Mouse (Mus musculus) neural tube, embryonic 15.5 days (tissue): ENCODE measurements around the gene Zbtb11. TPM values are rescaled to one million over a fixed set of nuclear protein-coding genes. Genes with fewer than 3 reads are reported as not detected.
"Not testable (repeated sequence)": the region's sequence is repeated elsewhere in the genome, so short reads cannot be mapped to it uniquely, and the experiment has no call there.

Experiments
- ATAC-seq: fragments of 200-750 bp; cut with Nextera tagmentation; 2 replicates; pipeline ENCODE4 v1.8.0; 2017; ENCODE audit warnings: mild to moderate bottlenecking, moderate TSS enrichment, moderate library complexity; ENCODE audit not compliant: low FRiP score
- H3K27ac ChIP-seq: fragments of 300-500 bp; sonication (generic); replicated peaks from 2 replicates; pipeline ENCODE4 v1.5.1; 2015; ENCODE audit warnings: mild to moderate bottlenecking, inconsistent platforms
- H3K27me3 ChIP-seq: fragments of 300-500 bp; sonication (generic); replicated peaks from 2 replicates; pipeline ENCODE4 v1.6.1; 2015; ENCODE audit warnings: inconsistent platforms
- H3K36me3 ChIP-seq: fragments of 300-500 bp; sonication (generic); 2 replicates; pipeline ENCODE4 v1.6.1; 2015; ENCODE audit warnings: inconsistent platforms
- H3K4me1 ChIP-seq: fragments of 300-500 bp; sonication (generic); 2 replicates; pipeline ENCODE4 v1.6.1; 2015; ENCODE audit warnings: inconsistent platforms
- H3K4me2 ChIP-seq: fragments of 300-500 bp; sonication (generic); 2 replicates; pipeline ENCODE4 v1.6.1; 2015; ENCODE audit warnings: inconsistent platforms, mild to moderate bottlenecking, moderate library complexity
- H3K4me3 ChIP-seq: fragments of 300-500 bp; sonication (generic); replicated peaks from 2 replicates; pipeline ENCODE4 v1.5.1; 2015; ENCODE audit warnings: mild to moderate bottlenecking, inconsistent platforms
- H3K9ac ChIP-seq: fragments of 300-500 bp; sonication (generic); replicated peaks from 2 replicates; pipeline ENCODE4 v1.6.1; 2015; ENCODE audit warnings: mild to moderate bottlenecking, inconsistent platforms
- H3K9me3 ChIP-seq: fragments of 300-500 bp; sonication (generic); replicated peaks from 2 replicates; pipeline ENCODE4 v1.6.1; 2016; ENCODE audit warnings: inconsistent platforms
- WGBS: fragments of 180-500 bp; shearing (Covaris S2); methylation state at CpG from one replicate; pipeline ENCODE4 v1.1.7; 2015; ENCODE audit warnings: mixed read lengths; 5-methylcytosine and 5-hydroxymethylcytosine counted together
- polyA plus RNA-seq: library from polyadenylated mRNA; unstranded; fragments of >200 nt; fragmentation: Nextera tagmentation; extraction: Ambion mirVana; gene quantifications from 2 replicates; pipeline ENCODE4 v1.2.1, GENCODE M21; 2015

Gene Zbtb11
- 22.5 and 23.7 TPM in 2 replicates for polyA plus RNA-seq

DNA sequence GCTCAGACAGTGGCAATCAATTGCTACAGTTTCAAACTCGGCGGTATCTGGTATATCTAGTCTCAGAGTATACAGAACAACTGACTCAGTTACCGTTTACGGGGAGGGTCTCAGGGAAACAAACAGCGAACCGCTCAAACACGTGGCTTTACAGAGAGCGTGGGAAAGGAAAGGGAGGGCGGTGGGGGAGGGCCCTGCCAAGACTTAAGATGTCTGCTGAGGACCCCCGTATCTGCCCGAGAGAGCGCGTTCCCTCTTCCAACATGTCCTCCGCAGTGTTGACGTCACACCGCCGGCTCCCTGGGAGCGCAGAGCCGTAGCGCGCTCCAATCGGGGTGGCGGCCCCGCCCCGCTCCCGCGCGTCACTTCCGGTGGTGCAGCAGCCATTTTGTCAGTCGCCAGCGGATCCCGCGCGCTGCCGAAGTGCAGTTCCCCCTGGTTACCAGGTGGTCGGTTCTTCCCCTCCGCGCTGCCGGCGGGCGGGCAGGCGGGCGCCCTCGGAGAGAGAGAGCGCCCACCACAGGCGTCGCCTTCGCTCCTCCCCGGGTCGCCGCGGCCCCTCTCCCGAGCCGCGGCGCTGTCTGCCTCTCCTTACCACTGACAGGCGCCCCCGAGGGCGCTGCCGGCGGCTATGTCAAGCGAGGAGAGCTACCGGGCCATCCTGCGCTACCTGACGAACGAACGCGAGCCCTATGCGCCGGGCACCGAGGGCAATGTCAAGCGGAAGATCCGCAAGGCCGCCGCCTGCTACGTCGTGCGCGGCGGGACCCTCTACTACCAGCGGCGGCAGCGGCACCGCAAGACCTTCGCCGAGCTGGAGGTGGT, at the start of gene Zbtb11:
Zbtb11 (plus strand) TSS at position 453 of the 825 bp plus-strand sequence.
- Histone ChIP-seq H3K4me2 (peak within 1 kb of the TSS; percentile 72), H3K27ac (peak within 1 kb of the TSS; percentile 90), H3K27me3 (no peaks in the 10 kb centered on the region), H3K4me3 (peak within 1 kb of the TSS; percentile 88), H3K36me3 (peaks cover 37% of the 10 kb centered on the region), H3K9me3 (no peaks in the 10 kb centered on the region), H3K9ac (peak within 1 kb of the TSS; percentile 87), H3K4me1 (peaks cover 45% of the 10 kb centered on the region)
- peak; percentile 99 for ATAC-seq
- WGBS, result under 1% methylated on average over 81 of the region's 86 CpGs

DNA sequence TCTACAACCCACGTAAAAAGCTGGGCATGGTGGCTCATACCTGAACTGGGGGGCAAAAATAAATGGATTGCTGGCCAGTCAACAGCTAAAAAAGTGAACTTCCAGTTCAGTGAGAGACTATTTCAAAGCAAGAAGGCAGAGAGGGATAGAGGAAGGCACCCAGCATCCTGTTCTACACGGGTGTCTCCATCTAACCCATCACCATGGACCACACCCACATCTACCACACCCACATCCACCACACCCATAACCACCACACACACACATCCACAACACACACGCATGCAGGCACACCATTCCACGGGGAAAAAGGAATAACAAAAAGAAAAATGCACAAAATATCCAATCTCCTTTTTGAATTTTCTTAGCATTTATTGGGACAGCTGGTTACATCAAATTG, 49.7 kb upstream of the Zbtb11 start:
- Histone ChIP-seq H3K9me3 (no peaks in the 10 kb centered on the region), H3K4me3 (no peak overlapping the region), H3K4me2 (no peak overlapping the region), H3K27me3 (no peaks in the 10 kb centered on the region), H3K4me1 (no peaks in the 10 kb centered on the region), H3K36me3 (peaks cover 47% of the 10 kb centered on the region), H3K9ac (no peak overlapping the region), H3K27ac (no peak overlapping the region)
- no peak for ATAC-seq
- 93% methylated on average over 4 of the region's 4 CpGs for WGBS

DNA sequence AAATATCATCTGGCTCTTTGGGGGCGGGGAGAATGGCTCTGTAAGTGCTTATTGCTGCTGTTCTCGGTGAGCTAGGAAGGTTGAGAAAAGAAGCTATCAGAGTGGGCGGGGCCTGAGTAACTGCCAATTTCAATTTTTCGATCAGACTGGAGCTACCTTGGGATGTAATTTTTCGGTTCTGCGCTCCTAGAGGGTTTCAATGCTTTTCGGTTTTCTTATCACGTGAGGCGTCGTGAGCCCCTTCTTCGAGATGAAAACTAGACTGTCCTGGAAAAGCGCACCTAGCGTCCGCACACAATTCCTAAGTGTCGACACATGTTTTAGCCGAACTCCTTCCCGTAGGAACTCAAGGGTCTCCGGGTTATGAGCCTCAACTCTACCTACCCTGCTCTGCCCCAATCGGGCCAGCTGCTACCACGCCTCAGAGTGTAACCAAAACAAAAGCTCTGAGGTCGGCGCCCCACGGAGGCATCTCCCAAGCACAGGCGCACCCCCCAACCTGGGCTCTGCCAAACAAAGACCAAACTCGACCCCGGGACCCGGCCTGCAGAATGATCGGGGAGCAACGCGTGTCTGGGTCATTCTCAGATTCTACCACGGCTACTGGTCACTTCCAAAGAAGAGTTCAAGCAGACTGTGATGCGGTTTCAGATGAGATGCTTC, 39.9 kb upstream of the Zbtb11 start:
- under 1% methylated on average over 32 of the region's 32 CpGs for WGBS
- ATAC-seq, result peak; percentile 65

DNA sequence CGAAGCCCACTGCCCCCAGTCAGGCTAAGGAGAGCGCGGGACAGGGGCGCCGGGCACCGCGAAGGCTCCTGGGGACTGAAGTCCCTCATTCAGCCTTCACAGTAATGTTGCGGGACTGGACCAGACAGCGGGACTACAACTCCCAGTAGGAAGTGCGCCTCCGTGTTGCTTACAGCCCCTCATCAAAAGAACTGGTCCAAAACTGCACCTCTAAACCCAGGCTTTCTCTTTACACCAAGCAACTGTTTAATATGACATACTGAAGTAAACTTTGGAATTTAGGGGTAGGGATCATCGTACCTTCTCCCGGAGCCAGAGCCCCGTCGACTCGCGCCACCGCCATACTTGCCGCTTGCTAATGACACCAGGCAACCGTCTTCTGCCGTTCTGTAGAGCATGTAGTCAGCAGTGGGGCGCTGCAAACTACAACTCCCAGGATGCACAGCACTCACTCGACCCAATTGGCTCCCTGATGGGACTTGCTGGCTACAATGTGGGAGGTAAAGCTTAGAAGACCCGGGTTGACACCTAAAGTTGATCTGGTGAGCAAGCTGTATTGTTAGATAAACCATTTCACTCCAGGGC, 39.1 kb upstream of the Zbtb11 start, which contains the start of gene Cep97:
Cep97 (minus strand) TSS at position 403 of the 585 bp plus-strand sequence.
- peak within 1 kb of the TSS; percentile 79 for H3K27ac ChIP-seq
- H3K36me3 ChIP-seq, result peaks cover 2% of the 10 kb centered on the region; the same call in 1 of the 2 replicates
- H3K9ac ChIP-seq, result peak within 1 kb of the TSS; percentile 68
- peak within 1 kb of the TSS; percentile 75 for H3K4me2 ChIP-seq
- peak within 1 kb of the TSS; percentile 78 for H3K4me3 ChIP-seq
- WGBS, result 0% methylated on average over 24 of the region's 24 CpGs
- ATAC-seq, result peak; percentile 99
- no peaks in the 10 kb centered on the region for H3K9me3 ChIP-seq
- peaks cover 6% of the 10 kb centered on the region for H3K4me1 ChIP-seq
- no peaks in the 10 kb centered on the region for H3K27me3 ChIP-seq

More for the DNA sequence above, 39.9 kb upstream of the Zbtb11 start:
- Histone ChIP-seq H3K9me3 (no peaks in the 10 kb centered on the region), H3K27me3 (no peaks in the 10 kb centered on the region), H3K9ac (peak overlapping the region; percentile 68), H3K36me3 (peaks cover 5% of the 10 kb centered on the region; the same call in 1 of the 2 replicates), H3K27ac (peak overlapping the region; percentile 79), H3K4me1 (peaks cover 6% of the 10 kb centered on the region), H3K4me2 (peak overlapping the region; percentile 75), H3K4me3 (peak overlapping the region; percentile 78)

DNA sequence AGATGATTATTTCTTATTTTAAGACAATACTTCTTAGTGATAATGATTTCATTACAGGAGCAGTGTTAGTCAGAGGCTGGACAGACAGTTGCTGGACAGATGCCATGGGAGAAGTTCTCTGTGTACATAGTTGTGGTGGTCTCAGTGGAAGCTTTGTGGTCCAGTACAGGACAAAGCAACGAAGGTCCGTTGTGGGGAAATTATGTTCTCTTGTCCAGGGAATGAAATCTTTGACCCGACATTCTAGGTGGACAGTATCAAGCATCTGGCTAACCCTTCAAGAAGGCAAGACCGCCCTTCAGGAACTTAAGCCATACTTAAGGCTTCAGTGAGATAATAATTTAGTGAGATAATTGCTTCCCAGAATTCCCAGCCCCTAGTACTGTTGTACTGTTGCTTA, 34.9 kb upstream of the Zbtb11 start:
- Histone ChIP-seq H3K9me3 (no peaks in the 10 kb centered on the region), H3K27ac (no peak overlapping the region), H3K4me3 (no peak overlapping the region), H3K36me3 (no peaks in the 10 kb centered on the region), H3K4me2 (no peak overlapping the region), H3K4me1 (no peaks in the 10 kb centered on the region), H3K27me3 (no peaks in the 10 kb centered on the region), H3K9ac (no peak overlapping the region)
- WGBS, result 87% methylated on average over 4 of the region's 4 CpGs
- ATAC-seq, result no peak

DNA sequence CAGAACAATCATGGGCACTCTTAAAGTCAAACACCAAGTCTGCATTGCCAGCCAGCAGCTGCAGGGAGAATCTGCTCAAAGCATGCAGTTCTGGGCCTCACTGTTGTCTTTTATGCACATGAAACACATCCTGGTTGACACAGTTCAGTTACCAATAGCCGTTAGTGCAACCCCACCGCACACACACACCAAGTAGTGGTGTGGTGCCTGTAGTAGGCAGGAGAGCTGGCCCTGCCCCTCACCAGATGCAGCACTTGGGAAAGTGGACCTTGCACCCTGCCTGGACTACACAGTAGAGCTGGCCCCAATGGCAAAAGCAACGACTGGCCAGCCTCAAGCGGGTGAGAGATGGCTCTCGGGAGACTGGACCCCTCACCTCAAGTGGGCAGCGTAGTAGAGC, 34.0 kb upstream of the Zbtb11 start:
- 92% methylated on average over 6 of the region's 6 CpGs for WGBS
- no peaks in the 10 kb centered on the region for H3K36me3 ChIP-seq
- no peak overlapping the region for H3K4me2 ChIP-seq
- ATAC-seq, result no peak
- no peaks in the 10 kb centered on the region for H3K9me3 ChIP-seq
- no peak overlapping the region for H3K4me3 ChIP-seq
- no peaks in the 10 kb centered on the region for H3K27me3 ChIP-seq
- H3K4me1 ChIP-seq, result no peaks in the 10 kb centered on the region
- no peak overlapping the region for H3K9ac ChIP-seq
- no peak overlapping the region for H3K27ac ChIP-seq

DNA sequence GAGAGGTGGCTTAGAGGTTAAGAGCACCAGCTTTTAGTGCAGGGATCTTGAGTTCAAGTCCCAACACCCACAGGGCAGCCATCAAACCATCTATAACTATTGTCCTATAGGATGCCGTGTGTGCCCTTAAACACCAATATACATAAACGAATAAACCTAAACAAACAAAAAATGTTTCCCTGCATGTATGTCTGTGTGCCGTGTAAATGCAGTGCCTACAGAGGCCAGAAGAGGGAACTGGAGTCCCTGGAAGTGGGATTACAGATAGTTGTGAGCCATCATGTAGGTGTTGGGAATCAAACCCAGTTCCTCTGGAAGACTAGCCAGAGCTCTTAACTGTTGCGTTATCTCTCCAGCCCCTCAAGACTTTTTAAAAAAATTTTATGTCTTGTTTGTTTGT, 32.9 kb upstream of the Zbtb11 start:
- no peaks in the 10 kb centered on the region for H3K36me3 ChIP-seq
- H3K4me3 ChIP-seq, result no peak overlapping the region
- no peaks in the 10 kb centered on the region for H3K4me1 ChIP-seq
- H3K27ac ChIP-seq, result no peak overlapping the region
- H3K27me3 ChIP-seq, result no peaks in the 10 kb centered on the region
- H3K9ac ChIP-seq, result no peak overlapping the region
- H3K4me2 ChIP-seq, result no peak overlapping the region
- WGBS, result 96% methylated on average over 4 of the region's 4 CpGs
- no peaks in the 10 kb centered on the region for H3K9me3 ChIP-seq
- no peak for ATAC-seq

DNA sequence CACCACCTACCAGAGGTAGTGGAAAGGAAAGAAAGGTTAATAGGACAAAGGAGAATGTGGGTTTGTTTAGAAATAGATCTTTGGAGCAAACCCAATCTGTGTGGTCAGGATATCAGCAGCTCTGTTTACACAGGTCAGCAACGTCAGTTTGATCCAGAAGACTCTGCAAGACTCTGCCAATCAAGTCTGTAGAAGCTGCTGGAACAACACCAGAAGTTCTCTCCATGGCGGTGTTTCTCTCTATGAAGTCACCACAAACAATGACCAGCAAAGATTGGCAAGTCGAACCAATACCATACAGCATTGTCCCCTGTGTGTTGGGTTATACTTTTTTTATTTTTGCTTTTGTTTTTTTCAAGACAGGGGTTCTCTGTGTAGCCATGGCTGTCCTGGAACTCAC, 26.4 kb upstream of the Zbtb11 start:
- Histone ChIP-seq H3K9ac (no peak overlapping the region), H3K27me3 (no peaks in the 10 kb centered on the region), H3K36me3 (no peaks in the 10 kb centered on the region), H3K4me1 (no peaks in the 10 kb centered on the region), H3K4me3 (no peak overlapping the region), H3K4me2 (no peak overlapping the region), H3K9me3 (no peaks in the 10 kb centered on the region), H3K27ac (no peak overlapping the region)
- no peak for ATAC-seq
- 81% methylated on average over 3 of the region's 3 CpGs for WGBS

DNA sequence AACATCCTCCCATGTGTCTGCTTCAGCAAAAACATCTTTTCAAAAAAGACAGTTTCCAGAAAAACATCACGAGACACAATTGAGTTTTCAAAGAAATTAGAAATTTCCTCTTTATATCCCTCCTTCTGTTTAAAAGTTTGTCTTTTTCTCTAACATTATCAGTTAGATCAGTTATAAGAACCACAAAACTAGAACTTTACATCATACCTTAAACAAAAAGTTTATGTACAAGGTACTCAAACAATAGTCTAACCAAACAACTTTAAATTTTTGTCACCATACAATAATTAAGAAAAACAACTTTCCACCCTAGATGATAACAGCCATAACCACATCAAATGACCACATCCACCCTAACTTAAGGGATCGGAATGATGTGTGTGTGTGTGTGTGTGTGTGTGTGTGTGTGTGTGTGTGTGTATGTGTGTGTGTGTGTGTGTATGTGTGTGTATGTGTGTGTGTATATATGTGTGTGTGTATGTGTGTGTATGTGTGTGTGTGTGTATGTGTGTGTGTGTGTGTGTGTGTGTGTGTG, 25.7 kb upstream of the Zbtb11 start:
- not testable (repeated sequence) for ATAC-seq, H3K27me3 ChIP-seq, H3K27ac ChIP-seq, H3K9ac ChIP-seq, H3K9me3 ChIP-seq, H3K4me2 ChIP-seq, H3K4me3 ChIP-seq, H3K4me1 ChIP-seq, H3K36me3 ChIP-seq
- WGBS, result 90% methylated on average over 2 of the region's 2 CpGs

DNA sequence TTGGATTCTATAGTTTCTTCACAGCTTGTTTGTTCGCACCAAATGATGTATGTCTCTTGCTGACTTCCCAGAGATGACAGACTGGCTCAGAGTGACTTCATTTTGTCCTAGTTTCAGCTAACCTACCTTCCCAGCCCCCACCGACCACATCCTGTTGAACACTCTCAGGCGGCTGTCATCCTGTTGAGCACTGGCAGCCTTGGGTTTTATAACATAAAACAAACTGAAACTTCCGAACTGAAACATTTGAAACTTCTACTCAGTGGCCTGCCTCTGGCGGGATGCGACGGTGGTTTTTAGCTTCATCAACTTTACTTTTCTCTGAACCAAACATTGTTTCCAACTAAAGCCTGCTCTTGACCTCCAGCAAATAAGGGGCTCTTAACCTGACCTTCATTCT, 24.7 kb upstream of the Zbtb11 start:
- Histone ChIP-seq H3K9me3 (no peaks in the 10 kb centered on the region), H3K9ac (no peak overlapping the region), H3K4me3 (no peak overlapping the region), H3K4me1 (no peaks in the 10 kb centered on the region), H3K4me2 (no peak overlapping the region), H3K27ac (no peak overlapping the region), H3K36me3 (no peaks in the 10 kb centered on the region), H3K27me3 (no peaks in the 10 kb centered on the region)
- ATAC-seq, result no peak
- 76% methylated on average over 7 of the region's 7 CpGs for WGBS

DNA sequence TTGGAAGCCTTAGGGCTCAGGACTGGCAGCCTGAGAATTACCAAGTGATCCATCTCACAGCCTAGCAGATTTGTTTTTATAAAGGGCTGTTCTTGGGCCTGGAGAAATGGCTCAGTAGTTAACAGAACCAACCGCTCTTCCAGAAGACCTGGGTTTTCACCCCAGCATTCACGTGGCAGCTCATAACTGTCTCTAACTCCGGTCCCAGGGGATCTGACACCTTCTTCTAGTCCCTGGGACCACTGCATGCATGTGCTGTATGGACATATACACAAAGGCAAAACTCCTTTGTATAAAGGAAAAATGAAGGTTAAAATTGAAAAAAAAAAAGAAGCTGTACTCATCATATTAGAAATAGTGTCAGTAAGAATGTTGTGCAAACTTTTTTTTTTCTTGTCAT, 23.2 kb upstream of the Zbtb11 start:
- 74% methylated on average over 3 of the region's 3 CpGs for WGBS
- no peaks in the 10 kb centered on the region for H3K36me3 ChIP-seq
- no peak overlapping the region for H3K4me2 ChIP-seq
- no peaks in the 10 kb centered on the region for H3K9me3 ChIP-seq
- no peak for ATAC-seq
- H3K27me3 ChIP-seq, result no peaks in the 10 kb centered on the region
- no peak overlapping the region for H3K27ac ChIP-seq
- no peaks in the 10 kb centered on the region for H3K4me1 ChIP-seq
- no peak overlapping the region for H3K4me3 ChIP-seq
- H3K9ac ChIP-seq, result no peak overlapping the region
